Mouse (Mus musculus): Measurements from ENCODE around the gene Draxin.
"Not testable (repeated sequence)": the region's sequence is repeated elsewhere in the genome, so short reads cannot be mapped to it uniquely, and the experiment has no call there.

Draxin gene

DNA sequence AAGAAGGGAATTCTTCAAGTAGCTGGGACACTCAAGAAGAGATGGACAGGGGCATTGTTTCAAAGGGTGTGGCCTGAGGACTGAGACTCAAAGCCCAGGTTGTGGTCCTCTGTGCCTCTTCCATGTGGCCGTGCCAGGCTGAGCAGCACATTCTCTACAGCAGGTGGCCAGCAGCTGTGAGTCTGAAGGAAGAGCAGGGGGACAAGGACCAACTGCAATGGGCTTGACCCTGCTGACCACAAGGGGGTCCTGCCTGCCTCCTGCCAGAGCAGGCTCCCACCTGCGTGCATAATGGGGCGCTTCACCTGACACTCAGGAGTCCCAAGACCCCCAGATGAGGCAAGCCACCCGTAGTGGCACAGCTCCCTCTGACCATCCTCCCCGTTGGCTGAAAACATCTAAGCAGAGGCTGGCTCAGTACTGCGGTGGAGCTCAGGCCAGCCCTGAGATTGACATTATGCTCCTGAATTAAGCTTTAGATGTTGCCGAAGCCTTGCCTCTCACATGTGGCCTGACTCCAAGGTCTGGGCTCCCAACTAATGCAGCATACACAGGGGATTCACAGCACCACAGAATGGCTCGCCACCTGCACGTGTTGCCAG lies 72.2 kb downstream of the Draxin start:
- in situ Hi-C loops (cut with MboI, MseI): no loop called here

DNA sequence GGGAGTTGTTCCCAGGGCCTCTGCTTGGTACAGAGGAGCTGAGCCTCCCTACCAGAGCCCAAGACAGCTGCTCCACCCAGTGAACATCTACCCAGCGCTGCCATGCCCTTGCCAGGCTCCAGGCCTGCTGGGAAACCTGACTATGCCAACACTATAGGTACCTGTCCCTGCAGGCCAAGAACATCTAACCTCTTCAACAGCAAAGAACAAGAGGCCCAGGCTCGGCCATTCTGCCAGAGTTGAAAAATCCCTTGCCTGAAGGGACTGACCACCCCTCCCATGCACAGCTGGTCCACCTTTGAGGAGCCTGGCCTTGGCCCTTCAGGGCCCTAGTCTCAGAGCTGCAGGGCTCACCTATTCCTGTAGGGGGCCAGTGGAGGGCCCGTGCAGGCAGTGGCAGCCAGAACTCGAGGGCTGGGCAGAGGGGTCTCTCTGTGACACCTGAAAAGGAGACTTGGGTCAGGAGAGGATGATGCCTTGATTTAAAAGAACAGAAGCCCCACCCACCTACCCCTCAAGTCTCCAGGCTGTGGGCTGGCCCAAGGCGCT lies 72.8 kb downstream of the Draxin start:
- in situ Hi-C loops (cut with MboI, MseI): no loop called here

DNA sequence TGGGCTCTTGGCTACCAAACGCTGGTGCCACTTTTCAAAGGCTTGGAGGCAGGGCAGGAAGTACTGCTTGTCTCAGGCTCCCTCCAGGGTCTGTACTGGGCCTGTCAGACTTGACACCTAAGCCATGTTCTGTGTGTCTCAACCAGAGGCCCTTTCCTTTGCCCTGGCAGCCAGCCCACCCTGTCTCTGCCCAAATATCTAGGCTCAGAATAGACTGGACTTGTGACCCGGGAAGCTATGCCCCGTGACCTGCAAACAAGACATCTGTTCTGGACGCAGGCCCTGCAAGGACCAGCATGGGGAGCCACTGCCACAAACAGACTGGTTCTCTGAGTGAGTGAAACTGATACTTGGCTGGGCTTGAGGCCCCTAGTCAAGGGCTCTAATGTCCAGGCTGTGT lies 73.7 kb downstream of the Draxin start:
- in situ Hi-C loops (cut with MboI, MseI): no loop called here

GRCm38 (mm10) chr4:148056246-148056645 lies 74.3 kb downstream of the Draxin start:
- in situ Hi-C loops (cut with MboI, MseI): no loop called here

GRCm38 (mm10) chr4:148054961-148055695 lies 75.4 kb downstream of the Draxin start:
- in situ Hi-C loops (cut with MboI, MseI): no loop called here

GRCm38 (mm10) chr4:148053417-148053920 lies 77.0 kb downstream of the Draxin start:
- in situ Hi-C loops (cut with MboI, MseI): no loop called here

DNA sequence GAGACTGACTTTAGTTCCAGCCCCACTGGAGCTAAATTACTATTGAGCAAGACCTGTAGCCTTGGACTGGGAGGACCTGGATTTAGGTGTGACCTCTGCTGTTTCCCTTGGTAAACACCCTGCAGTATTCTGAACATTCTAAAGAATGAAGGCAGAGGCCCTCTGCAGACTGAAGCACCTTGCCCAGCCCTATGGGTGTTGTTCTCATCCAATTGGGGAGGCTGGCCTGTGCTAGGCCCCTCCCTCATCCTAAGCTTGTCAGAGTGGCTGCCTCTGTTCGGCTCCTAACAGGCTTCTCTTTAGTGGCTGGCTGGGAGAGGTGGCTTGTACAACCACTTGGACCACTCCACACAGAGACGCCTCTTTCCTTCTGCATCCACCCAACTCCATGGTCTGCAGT lies 77.5 kb downstream of the Draxin start:
- in situ Hi-C loops (cut with MboI, MseI): no loop called here

- in situ Hi-C loops (cut with MboI, MseI): no loop called here
Observed at GRCm38 (mm10) chr4:148051886-148052285, 78.6 kb downstream of the Draxin start.

DNA sequence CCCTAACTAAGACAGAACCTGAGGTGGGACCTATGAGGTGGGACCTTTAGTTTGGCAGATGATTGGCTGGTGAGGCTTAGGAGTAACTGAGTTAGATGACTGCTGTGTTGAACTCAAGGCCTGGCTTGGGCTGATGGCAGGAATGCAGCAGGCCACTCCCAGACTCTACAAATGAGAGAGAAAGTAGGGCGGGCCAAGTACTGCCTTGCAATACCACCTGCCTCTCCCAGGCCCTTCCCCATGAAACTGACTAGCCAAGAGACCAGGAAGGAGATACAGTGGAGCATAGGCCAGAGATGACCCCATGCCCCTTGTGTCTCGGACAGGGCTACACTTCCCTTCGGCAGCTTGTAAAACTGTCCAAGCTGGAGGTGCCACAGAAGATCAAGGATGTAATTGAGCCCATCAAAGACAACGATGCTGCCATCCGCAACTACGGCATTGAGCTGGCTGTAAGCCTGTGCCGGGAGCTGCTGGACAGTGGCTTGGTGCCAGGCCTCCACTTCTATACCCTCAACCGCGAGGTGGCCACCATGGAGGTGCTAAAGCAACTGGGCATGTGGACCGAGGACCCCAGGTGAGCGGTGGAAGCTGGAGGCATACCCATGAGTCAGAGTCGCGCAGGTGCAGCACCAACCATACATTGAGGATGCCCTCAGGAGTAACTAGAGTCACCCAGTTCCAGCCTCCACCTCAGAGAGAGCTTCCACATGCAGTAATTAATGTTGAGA lies 79.3 kb downstream of the Draxin start:
- in situ Hi-C loops (cut with MboI, MseI): no loop called here

- in situ Hi-C loops (cut with MboI, MseI): not testable (repeated sequence)
Observed at GRCm38 (mm10) chr4:148050396-148050914, 80.0 kb downstream of the Draxin start.
